Mouse (Mus musculus): ENCODE measurements around the gene Tfpi2. TPM values are rescaled to one million over a fixed set of nuclear protein-coding genes. Genes with fewer than 3 reads are reported as not detected.

Gene Tfpi2
- polyA plus RNA-seq (2015; fragmentation: Nextera tagmentation; extraction: Ambion mirVana), result 34.0 and 35.9 TPM in 2 replicates

- 0 out of 2 replicates have a peak within 1 kb of the TSS, but pooled peaks have one; percentile 16 for H3K9ac ChIP-seq (replicated peaks)
- H3K4me2 ChIP-seq (ENCODE audit: low read depth, low read length), result peak within 1 kb of the TSS; percentile 53
- peak within 1 kb of the TSS; percentile 83 for H3K27ac ChIP-seq (ENCODE audit: low read depth)
- DNase-seq (no peak), ATAC-seq (peak; percentile 99)
- H3K4me3 ChIP-seq (ENCODE audit: low read depth, low read length), result peak within 1 kb of the TSS; percentile 38
- H3K9me3 ChIP-seq (ENCODE audit: low read length), result no peaks in the 10 kb centered on the region
- H3K27me3 ChIP-seq (ENCODE audit: insufficient read depth, low read length), result no peaks in the 10 kb centered on the region
- TF ChIP-seq EP300 (IDR thresholded peaks at IDR 0.05; ENCODE audit: low read depth) (0 out of 2 replicates have a peak, but pooled peaks have one; percentile 26), CTCF (IDR thresholded peaks at IDR 0.05; ENCODE audit: low read depth) (no peak)
- H3K36me3 ChIP-seq (replicated peaks; ENCODE audit: insufficient read depth, low read length), result no peaks in the 10 kb centered on the region
- 0 out of 2 replicates have a peak, but pooled peaks cover 3% of the 10 kb centered on the region for H3K4me1 ChIP-seq (ENCODE audit: insufficient read depth)
- WGBS (ENCODE audit: insufficient replicate concordance), result 52% methylated on average over 3 of the region's 3 CpGs
These were observed at the start of gene Tfpi2 for GRCm38 (mm10) chr6:3988750-3989149. Gene Tfpi2, minus strand, starts transcription at chr6:3988919.

- no peak overlapping the region for H3K27ac ChIP-seq (ENCODE audit: low read depth)
- no peak overlapping the region for H3K9ac ChIP-seq (replicated peaks)
- 69% methylated on average over 3 of the region's 3 CpGs for WGBS (ENCODE audit: insufficient replicate concordance)
- H3K36me3 ChIP-seq (replicated peaks; ENCODE audit: insufficient read depth, low read length), result no peaks in the 10 kb centered on the region
- no peak for ATAC-seq
- no peak overlapping the region for H3K4me3 ChIP-seq (ENCODE audit: low read depth, low read length)
- TF ChIP-seq CTCF (IDR thresholded peaks at IDR 0.05; ENCODE audit: low read depth) (no peak), EP300 (IDR thresholded peaks at IDR 0.05; ENCODE audit: low read depth) (no peak)
- H3K9me3 ChIP-seq (ENCODE audit: low read length), result no peaks in the 10 kb centered on the region
- no peak overlapping the region for H3K4me2 ChIP-seq (ENCODE audit: low read depth, low read length)
- DNase-seq, result no peak
- H3K4me1 ChIP-seq (ENCODE audit: insufficient read depth), result no peaks in the 10 kb centered on the region
- no peaks in the 10 kb centered on the region for H3K27me3 ChIP-seq (ENCODE audit: insufficient read depth, low read length)
These were observed 42.2 kb upstream of the Tfpi2 start for GRCm38 (mm10) chr6:4030956-4031355.

- no peak overlapping the region for H3K4me3 ChIP-seq (ENCODE audit: low read depth, low read length)
- ATAC-seq (no peak), DNase-seq (no peak)
- TF ChIP-seq CTCF (IDR thresholded peaks at IDR 0.05; ENCODE audit: low read depth), result no peak
- TF ChIP-seq EP300 (IDR thresholded peaks at IDR 0.05; ENCODE audit: low read depth), result no peak
- no peak overlapping the region for H3K4me2 ChIP-seq (ENCODE audit: low read depth, low read length)
- H3K9ac ChIP-seq (replicated peaks), result no peak overlapping the region
- no peaks in the 10 kb centered on the region for H3K4me1 ChIP-seq (ENCODE audit: insufficient read depth)
- H3K27me3 ChIP-seq (ENCODE audit: insufficient read depth, low read length), result no peaks in the 10 kb centered on the region
- no peak overlapping the region for H3K27ac ChIP-seq (ENCODE audit: low read depth)
- 23% methylated on average over 2 of the region's 2 CpGs for WGBS (ENCODE audit: insufficient replicate concordance)
- no peaks in the 10 kb centered on the region for H3K36me3 ChIP-seq (replicated peaks; ENCODE audit: insufficient read depth, low read length)
- no peaks in the 10 kb centered on the region for H3K9me3 ChIP-seq (ENCODE audit: low read length)
These were observed 37.6 kb upstream of the Tfpi2 start for GRCm38 (mm10) chr6:4026367-4026766.

- Histone ChIP-seq H3K36me3 (replicated peaks; ENCODE audit: insufficient read depth, low read length) (no peaks in the 10 kb centered on the region), H3K27me3 (ENCODE audit: insufficient read depth, low read length) (no peaks in the 10 kb centered on the region), H3K27ac (ENCODE audit: low read depth) (no peak overlapping the region), H3K9ac (replicated peaks) (no peak overlapping the region), H3K9me3 (ENCODE audit: low read length) (no peaks in the 10 kb centered on the region), H3K4me1 (ENCODE audit: insufficient read depth) (no peaks in the 10 kb centered on the region), H3K4me3 (ENCODE audit: low read depth, low read length) (no peak overlapping the region), H3K4me2 (ENCODE audit: low read depth, low read length) (no peak overlapping the region)
- DNase-seq (no peak), ATAC-seq (no peak)
- 55% methylated on average over 1 of the region's 1 CpGs for WGBS (ENCODE audit: insufficient replicate concordance)
- TF ChIP-seq EP300 (IDR thresholded peaks at IDR 0.05; ENCODE audit: low read depth), result no peak
- TF ChIP-seq CTCF (IDR thresholded peaks at IDR 0.05; ENCODE audit: low read depth), result no peak
These were observed 33.9 kb upstream of the Tfpi2 start for GRCm38 (mm10) chr6:4022645-4023044.

- Histone ChIP-seq H3K4me1 (ENCODE audit: insufficient read depth) (peaks cover 3% of the 10 kb centered on the region; the same call in 1 of the 2 replicates), H3K9me3 (ENCODE audit: low read length) (no peaks in the 10 kb centered on the region), H3K4me2 (ENCODE audit: low read depth, low read length) (no peak overlapping the region), H3K36me3 (replicated peaks; ENCODE audit: insufficient read depth, low read length) (0 out of 2 replicates have a peak, but pooled peaks cover 2% of the 10 kb centered on the region), H3K27me3 (ENCODE audit: insufficient read depth, low read length) (no peaks in the 10 kb centered on the region), H3K4me3 (ENCODE audit: low read depth, low read length) (no peak overlapping the region), H3K9ac (replicated peaks) (no peak overlapping the region), H3K27ac (ENCODE audit: low read depth) (no peak overlapping the region)
- no peak for DNase-seq
- TF ChIP-seq EP300 (IDR thresholded peaks at IDR 0.05; ENCODE audit: low read depth), result no peak
- no peak for TF ChIP-seq CTCF (IDR thresholded peaks at IDR 0.05; ENCODE audit: low read depth)
- no peak; the same call in 1 of the 2 replicates for ATAC-seq
These were observed 20.8 kb upstream of the Tfpi2 start for GRCm38 (mm10) chr6:4009548-4009947.

GRCm38 (mm10) chr6:4008501-4009040 is 19.9 kb upstream of the Tfpi2 start:
- no peak overlapping the region for H3K9ac ChIP-seq (replicated peaks)
- no peak for ATAC-seq
- peaks cover 3% of the 10 kb centered on the region; the same call in 1 of the 2 replicates for H3K4me1 ChIP-seq (ENCODE audit: insufficient read depth)
- no peaks in the 10 kb centered on the region for H3K27me3 ChIP-seq (ENCODE audit: insufficient read depth, low read length)
- no peak overlapping the region for H3K4me3 ChIP-seq (ENCODE audit: low read depth, low read length)
- 0 out of 2 replicates have a peak, but pooled peaks cover 2% of the 10 kb centered on the region for H3K36me3 ChIP-seq (replicated peaks; ENCODE audit: insufficient read depth, low read length)
- no peak overlapping the region for H3K27ac ChIP-seq (ENCODE audit: low read depth)
- no peaks in the 10 kb centered on the region for H3K9me3 ChIP-seq (ENCODE audit: low read length)
- WGBS (ENCODE audit: insufficient replicate concordance), result 62% methylated on average over 2 of the region's 2 CpGs
- DNase-seq, result no peak
- H3K4me2 ChIP-seq (ENCODE audit: low read depth, low read length), result no peak overlapping the region
- TF ChIP-seq EP300 (IDR thresholded peaks at IDR 0.05; ENCODE audit: low read depth), result no peak
- no peak for TF ChIP-seq CTCF (IDR thresholded peaks at IDR 0.05; ENCODE audit: low read depth)

Data from liver, postnatal 0 days (tissue).